Mouse (Mus musculus) brain, adult 10 weeks (tissue): ENCODE data around the gene Icam5. TPM values are rescaled to one million over a fixed set of nuclear protein-coding genes. Genes with fewer than 3 reads are reported as not detected.

Experiments
- polyA plus RNA-seq: library from polyadenylated mRNA; stranded (reverse); fragments of 350-450 nt; fragmentation: Illumina TruSeq; extraction: RNeasy Lipid Tissue Mini Kit (QIAGEN cat#74804); gene quantifications from one replicate; pipeline ENCODE4 v1.2.3, GENCODE M21; 2015; ENCODE audit warnings: low read depth, low replicate concordance

The Icam5 gene
- 111 TPM for polyA plus RNA-seq

DNA sequence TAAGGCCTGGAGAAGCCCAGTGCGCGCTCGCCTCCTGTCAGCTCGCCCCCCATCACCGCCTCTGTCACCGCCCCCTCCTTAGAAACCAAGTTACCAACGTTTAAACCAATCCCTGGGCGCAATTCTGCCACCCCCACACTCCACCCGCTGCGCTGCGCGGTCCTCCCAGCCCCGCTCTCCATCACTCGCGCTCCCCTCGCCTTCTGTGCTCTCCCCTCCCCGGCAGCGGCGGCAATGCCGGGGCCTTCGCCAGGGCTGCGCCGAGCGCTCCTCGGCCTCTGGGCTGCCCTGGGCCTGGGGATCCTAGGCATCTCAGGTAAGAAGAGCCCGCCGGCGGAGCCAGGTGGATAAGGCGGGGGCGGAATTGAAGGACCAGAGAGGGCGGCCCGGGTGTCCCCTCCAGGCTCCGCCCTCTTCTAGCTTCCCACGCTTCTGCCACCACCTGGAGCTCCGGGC lies at the start of gene Icam5:
Gene Icam5, plus strand, starts transcription at position 178 of the 456 bp plus-strand sequence.

DNA sequence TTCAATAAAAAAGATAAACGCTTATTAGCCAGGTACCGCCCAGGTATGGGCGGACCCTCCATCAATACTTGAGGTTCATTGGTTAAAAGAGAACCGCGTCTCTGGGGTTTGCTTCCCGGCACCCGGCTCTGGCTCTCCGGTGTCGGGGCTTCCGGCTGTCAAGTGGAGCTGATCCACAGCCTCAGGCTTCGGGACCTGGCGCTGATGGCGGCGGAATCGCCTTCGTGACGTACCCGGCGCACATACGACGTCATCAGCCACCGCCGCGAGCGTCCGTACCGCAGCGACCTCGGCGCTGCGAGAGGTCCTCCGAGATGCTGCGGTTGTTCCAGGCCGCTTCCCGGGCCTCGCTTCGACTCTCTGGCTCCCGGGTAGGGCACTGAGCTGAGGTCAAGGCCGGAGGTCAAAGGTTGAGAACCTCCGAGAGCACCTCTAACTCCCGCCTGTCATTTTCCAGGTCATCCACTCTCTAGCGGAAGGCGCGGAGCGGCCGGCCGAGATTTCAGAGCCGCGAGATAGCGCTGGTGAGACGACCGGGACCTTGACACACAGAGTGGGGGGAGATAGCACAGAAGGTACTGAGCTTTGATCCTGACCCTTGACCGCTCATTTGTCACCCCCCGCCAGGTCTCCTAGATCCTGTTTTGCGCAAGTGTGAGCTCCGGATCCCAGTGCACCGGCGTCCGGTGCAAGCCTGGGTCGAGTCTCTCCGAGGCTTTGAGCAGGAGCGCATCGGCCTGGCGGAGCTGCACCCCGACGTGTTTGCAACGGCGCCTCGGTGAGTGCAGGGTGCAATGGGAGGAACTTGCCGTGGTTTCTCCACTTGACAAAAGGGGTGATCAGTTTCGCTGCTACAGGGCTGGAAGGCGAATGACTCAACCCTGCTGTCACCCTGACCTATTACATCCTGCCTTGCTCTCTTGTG lies 29.0 kb upstream of the Icam5 start, which contains the start of gene Mrpl4:
Gene Mrpl4, plus strand, starts transcription at position 112 of the 925 bp plus-strand sequence.

GRCm38 (mm10) chr9:21015571-21016130 lies 16.2 kb upstream of the Icam5 start, which contains the start of gene Icam1:
Gene Icam1 (plus strand): TSS chr9:21015985.

GRCm38 (mm10) chr9:21029291-21030054 lies 2.4 kb upstream of the Icam5 start, which contains the start of gene Icam4:
Gene Icam4 (plus strand): TSS chr9:21029373.

DNA sequence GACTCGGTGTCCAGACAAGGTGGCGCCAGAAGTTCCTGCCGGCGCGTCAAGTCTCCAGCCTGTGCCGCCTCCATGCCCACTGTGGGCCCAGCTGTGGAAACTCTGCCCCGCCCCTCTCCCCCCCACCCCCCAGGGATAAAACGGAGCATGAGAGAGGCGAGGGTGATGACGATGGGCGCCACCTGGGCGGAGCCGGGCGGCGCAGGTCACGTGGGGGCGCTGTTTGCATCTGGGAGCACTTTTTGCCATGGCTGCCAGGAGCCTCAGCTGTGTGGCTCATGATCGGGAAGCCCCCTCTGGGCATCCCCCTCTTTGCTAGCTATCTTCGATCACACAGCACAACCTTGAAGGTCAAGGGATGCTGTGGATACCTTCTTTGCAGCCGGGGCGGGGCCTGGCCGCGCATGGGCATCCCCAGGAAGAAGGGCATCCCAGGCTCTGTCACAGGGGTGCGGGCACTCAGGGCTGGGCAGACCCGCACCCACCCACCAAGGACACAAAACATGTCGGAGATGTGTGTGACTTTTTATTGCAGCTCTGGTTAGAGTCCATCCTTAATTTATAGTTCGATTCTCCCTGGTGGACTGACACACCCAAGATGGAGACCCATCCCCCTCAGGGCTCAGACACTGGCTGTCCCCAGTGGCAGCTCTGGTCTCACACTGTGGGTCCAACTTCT lies 35.3 kb downstream of the Icam5 start, which contains the start of gene Zglp1:
Gene Zglp1, minus strand, starts transcription at position 88 of the 679 bp plus-strand sequence.

GRCm38 (mm10) chr9:21073044-21073840 lies 41.4 kb downstream of the Icam5 start, which contains the start of the genes Gm49373 and Fdx1l:
Gene Gm49373 (minus strand): TSS chr9:21073096.
Gene Fdx1l (minus strand): TSS chr9:21073614.

Other genes with a start within 250 kb of the Icam5 start
- gene Col5a3, start 217.0 kb upstream of the Icam5 start, polyA plus RNA-seq, result 1.4 TPM
- not detected for gene Rdh8, start 213.6 kb upstream of the Icam5 start, polyA plus RNA-seq
- 87.5 TPM for gene A230050P20Rik, start 163.4 kb upstream of the Icam5 start, polyA plus RNA-seq
- 11.2 TPM for gene Angptl6, start 152.3 kb upstream of the Icam5 start, polyA plus RNA-seq
- gene Ppan, start 143.9 kb upstream of the Icam5 start, polyA plus RNA-seq, result 20.5 TPM
- gene Eif3g, start 133.4 kb upstream of the Icam5 start, polyA plus RNA-seq, result 131 TPM
- 23.5 TPM for gene Dnmt1, start 72.2 kb upstream of the Icam5 start, polyA plus RNA-seq
- gene S1pr2, start 55.3 kb upstream of the Icam5 start, polyA plus RNA-seq, result 1.8 TPM
- 70.1 TPM for gene Mrpl4, start 29.3 kb upstream of the Icam5 start, polyA plus RNA-seq
- 1.8 TPM for gene Icam1, start 16.1 kb upstream of the Icam5 start, polyA plus RNA-seq
- 1.9 TPM for gene Icam4, start 2.7 kb upstream of the Icam5 start, polyA plus RNA-seq
- gene Zglp1, start 35.0 kb downstream of the Icam5 start, polyA plus RNA-seq, result not detected
- 1.4 TPM for gene Gm49373, start 41.0 kb downstream of the Icam5 start, polyA plus RNA-seq
- 105 TPM for gene Fdx1l, start 41.5 kb downstream of the Icam5 start, polyA plus RNA-seq
- gene Gm38431, start 59.9 kb downstream of the Icam5 start, polyA plus RNA-seq, result 0.58 TPM
- 20.6 TPM for gene Raver1, start 59.9 kb downstream of the Icam5 start, polyA plus RNA-seq
- 8.4 TPM for gene Tyk2, start 99.2 kb downstream of the Icam5 start, polyA plus RNA-seq
- gene Cdc37, start 117.9 kb downstream of the Icam5 start, polyA plus RNA-seq, result 183 TPM
- 61.8 TPM for gene Pde4a, start 133.6 kb downstream of the Icam5 start, polyA plus RNA-seq
- gene Keap1, start 207.3 kb downstream of the Icam5 start, polyA plus RNA-seq, result 44.7 TPM
- 15.2 TPM for gene S1pr5, start 216.4 kb downstream of the Icam5 start, polyA plus RNA-seq
- 43.8 TPM for gene Atg4d, start 233.2 kb downstream of the Icam5 start, polyA plus RNA-seq